Mouse (Mus musculus): Measurements from ENCODE around the gene Eef2k.

The Eef2k gene

DNA sequence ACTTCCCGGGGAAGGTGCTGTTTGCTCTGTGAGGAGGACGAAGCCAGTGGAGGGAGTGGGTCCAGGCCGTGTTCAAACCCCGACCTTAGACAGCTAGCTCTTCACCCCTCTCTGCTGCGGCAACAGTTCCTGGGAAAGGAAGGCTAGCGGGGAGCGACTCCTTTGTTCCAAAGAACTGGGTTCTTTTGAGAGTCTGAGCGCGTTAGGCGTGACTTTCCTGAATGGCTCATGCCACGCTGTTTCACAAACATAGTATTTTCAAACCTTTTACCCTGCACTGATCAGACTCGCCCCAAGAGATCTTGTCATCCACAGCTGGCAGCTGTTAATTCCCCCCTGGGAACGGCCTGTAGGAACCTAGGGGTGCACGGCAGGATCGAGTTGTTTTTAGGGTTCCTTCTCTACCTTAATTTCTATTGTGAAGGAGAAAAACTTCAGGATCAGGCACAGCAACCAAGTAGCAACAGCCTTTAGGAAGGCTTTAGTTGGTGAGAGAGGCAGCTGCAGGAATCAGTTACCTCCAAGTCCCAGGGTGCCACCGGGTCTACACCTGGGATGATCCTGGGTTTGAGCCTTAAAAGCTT lies 1.3 kb downstream of the Eef2k start:
- DNase-seq (ENCODE audit: low read depth, low spot score): peak; percentile 51

DNA sequence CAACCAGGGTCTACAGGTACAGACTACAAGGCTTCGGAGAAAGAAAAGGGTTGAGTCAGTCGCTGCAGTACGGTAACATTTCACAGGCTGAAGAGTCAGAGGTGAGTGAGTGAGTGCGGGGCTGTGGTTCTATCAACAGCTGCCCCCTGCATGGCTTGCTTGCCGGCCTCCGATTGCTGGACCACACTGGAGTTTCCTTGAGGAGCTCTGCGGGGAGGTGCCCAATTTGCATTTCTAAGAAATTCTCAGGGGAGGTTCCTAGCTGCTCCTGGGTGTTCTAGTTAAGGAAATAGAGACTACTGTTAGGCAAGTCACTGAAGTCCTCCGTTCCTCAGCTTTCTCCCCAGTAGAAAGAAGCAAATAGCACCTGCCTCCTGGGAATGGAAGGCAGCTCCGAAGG lies 2.1 kb downstream of the Eef2k start:
- DNase-seq (ENCODE audit: low read depth, low spot score): peak; percentile 55

DNA sequence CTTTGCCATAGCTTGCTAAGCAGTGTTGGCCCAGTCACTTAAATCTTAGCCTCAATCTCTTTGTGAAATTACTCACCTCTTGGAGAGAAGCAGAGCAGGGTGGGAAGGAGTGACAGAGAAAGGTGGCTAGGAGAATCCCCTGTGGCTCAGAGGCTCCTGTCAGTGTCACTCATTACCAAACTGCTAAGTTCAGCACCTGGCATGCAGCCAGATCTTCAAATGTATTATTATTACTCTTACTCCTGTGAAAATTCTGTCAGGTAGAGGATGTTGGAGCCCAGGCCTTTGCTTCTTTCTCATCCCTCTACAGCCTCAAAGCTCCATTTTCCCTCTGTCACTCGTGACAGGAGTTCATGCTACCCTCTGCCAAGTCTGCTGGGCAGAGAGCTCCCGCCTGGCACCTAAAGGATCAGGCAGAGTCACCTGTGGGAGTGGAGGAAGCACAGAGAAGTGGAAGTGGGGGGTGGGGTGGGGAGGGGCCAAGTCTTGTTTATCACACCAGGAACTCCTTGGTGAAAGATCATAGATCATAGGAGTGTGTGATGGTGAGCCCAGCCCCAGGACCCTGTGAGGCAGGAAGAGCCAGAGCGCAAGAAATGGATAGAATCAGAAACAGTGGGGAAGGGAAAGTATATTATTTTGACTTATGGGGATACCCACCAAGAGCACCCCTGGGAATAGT lies 6.3 kb downstream of the Eef2k start:
- no peak for DNase-seq (ENCODE audit: low read depth, low spot score)

DNA sequence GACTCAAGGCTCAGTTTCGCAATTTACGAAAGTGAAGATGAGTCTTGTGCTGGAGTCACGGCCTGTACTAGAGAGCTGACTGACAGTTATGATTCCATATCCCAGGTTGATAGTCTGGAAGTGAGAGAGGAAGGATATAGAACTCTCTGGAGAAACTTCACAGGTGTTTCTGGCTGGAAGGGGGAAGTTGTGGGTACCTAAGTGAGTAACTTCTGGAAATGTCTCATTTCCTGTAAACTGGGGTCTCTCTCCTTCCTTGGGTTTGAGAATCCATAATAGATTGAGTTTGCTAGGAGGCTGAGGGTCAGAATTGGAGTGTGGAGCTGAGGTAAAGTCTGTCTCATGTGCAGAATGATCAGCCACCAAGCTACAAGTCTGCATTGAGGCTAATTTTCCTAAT lies 7.5 kb downstream of the Eef2k start:
- DNase-seq (ENCODE audit: low read depth, low spot score): no peak

DNA sequence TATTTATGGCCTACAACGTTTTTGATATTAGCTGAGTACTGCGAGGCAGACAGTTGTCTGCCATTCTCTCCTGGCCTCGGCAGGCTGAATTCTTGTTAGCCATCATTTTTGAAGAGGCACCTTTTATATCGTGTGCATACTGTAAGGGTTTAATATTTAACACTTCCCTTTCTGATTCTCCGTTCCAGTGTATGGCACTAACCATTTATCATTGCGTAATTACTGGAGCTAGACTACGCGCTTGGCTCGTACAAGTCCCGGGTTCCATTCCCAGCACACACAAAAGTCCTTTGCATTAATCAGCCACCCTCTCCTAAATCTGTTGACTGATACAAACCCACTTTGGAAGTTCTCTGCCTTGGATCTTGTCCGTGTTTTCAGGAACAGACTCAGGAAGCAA lies 17.2 kb downstream of the Eef2k start:
- no peak for DNase-seq (ENCODE audit: low read depth, low spot score)

DNA sequence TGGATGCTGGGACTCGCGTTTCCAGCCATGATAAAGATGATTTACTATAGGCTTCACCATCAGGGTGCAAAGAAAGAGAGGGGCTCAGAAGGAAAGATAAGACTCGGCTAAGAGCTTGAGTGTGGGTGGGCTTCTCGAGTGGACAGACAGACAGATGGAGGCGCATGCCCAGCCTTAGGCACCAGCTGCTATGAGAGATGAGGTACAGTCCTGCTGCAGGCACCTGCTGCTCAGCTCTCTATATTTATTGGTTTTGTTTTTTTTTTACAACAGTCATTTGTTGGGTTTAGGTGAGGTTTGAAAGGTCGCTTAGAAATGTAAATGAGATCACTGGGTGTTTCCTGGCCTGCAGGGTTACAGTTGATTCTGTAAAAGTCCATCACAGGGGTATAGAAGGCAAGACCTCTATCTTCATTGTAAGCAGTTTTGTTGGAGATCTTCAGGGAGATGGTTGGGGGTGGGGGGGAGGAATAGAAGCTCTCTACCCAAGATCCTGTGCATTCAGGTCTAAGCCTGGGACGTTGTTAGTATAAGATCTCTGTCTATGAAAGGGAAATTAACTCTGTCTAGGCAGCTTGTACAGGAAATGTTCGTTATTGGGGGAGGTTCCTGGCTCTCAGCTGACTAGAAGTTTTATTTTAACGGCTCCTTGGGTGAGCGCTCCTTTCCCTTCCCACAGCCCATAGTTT lies 18.3 kb downstream of the Eef2k start:
- peak; percentile 71 for DNase-seq (ENCODE audit: low read depth, low spot score)

DNA sequence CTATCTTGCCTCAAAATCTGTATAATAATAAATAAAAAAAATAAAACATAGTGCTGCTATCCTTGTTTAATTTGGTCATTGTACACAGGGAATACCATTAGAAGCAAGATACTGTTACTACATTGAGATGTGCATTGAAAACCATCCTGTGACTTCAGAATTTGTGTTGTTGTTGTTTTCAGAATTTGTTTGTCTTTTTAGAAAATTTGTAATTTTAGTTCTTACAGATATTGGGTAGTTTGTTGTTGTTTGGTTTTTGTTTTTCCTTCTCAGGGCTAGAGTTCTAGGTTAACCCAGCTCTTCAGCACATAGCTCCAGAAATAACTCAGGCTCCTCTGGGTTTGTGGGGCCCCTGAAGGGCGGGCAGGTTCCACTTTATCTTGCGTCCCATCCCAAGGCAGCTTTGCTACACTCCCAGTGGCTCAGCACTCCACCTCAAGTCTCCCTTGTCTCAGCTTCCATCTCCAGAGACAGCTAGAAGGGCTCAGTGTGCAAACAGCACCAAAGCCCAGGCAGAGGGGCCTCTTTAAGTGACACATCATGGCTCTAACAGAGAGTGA lies 18.9 kb downstream of the Eef2k start:
- DNase-seq (ENCODE audit: low read depth, low spot score): no peak

DNA sequence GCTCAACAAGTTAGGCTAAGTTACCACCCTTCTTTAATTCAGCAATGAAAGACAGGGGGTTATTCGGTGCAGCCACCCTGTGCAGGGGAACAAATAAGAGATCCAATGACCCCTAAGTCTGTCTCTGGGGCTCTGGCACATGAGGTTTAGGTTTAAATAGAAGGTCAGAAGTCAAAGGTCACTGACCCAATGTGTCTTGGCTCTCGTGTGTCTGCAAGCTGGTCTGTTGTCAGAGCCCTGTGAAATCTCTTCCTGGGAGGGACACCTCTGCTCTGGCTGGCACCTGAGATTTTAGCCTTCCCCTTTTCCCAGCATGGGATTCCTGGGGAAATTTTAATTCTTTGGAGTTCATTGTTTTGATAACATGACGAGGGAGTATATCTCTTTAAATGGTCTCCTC lies 19.6 kb downstream of the Eef2k start:
- DNase-seq (ENCODE audit: low read depth, low spot score): no peak

DNA sequence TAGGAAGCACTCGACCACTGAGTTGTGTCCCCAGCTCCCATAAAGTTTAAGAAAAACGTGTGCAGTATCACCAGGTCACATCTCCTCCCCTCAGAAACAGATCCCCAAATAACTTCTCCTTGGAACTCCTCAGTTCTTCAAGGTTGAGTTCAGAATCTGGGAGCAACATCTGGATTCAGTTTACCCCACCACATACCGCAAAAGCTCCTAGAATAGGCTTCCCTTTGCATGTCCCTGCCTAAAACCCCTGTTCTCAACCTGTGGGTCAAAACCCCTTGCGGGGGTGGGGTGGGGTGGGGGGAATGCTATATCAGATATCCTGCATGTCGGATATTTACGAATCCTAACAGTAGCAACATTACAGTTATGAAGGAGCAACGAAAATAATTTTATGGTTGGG lies 20.0 kb downstream of the Eef2k start:
- no peak for DNase-seq (ENCODE audit: low read depth, low spot score)

DNA sequence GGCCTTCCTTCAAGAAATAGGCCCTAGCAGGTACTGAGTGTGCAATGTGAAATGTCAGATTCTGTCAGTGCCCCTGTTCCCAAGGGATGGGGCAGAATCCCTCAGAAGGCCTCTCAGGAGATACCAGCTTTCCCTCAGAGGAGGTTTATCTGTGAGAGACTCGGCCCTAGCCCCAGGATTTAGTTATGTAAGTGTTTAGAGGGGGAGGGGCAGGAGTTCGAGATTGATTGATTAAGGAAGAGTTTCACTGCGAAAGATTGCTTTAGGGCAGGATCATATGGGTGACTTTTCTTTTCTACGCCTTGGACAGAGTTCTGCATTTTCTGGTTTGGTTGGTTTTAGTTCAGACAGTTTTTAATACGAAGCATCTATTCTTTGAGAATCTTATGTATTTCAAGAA lies 20.8 kb downstream of the Eef2k start:
- DNase-seq (ENCODE audit: low read depth, low spot score): no peak

DNA sequence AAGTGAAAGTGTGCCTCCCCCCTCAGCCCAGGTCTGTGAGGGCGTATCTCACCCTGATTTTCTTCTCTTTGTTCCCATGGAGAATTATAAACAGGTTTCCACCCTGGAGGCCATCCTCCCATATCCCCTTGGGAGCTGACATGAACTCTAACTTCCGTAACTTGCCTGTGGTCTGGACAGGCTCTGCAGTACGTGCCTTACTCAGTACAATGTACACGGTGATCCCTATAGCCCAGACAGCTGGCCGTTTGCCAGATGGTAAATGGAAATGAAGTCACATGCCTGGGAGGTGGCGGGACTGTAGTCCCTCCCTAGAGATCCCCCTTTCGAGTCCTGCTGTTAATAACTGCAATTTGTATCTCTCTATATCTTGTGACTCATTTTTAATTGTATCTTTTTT lies 22.5 kb downstream of the Eef2k start:
- DNase-seq (ENCODE audit: low read depth, low spot score): peak; percentile 30

DNA sequence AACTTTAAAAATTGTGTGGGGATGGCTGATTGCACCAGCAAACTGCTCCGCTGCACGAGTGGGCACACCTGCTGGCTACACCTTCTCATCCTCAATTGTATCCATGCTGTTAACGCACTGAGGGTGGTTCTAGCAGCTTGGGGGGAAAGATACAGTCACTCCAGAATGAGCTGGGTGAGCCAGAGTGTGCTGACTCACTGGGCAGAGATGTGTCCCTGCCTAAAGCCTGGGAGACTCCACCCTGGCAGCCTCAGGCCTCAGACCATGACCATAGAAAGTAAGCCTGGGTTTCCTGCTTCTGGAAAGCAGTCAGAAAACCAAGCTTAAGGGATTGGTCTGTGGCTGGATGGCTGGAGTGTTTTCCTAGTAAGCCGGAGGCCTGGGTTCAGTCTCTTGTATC lies 23.2 kb downstream of the Eef2k start:
- DNase-seq (ENCODE audit: low read depth, low spot score): no peak

DNA sequence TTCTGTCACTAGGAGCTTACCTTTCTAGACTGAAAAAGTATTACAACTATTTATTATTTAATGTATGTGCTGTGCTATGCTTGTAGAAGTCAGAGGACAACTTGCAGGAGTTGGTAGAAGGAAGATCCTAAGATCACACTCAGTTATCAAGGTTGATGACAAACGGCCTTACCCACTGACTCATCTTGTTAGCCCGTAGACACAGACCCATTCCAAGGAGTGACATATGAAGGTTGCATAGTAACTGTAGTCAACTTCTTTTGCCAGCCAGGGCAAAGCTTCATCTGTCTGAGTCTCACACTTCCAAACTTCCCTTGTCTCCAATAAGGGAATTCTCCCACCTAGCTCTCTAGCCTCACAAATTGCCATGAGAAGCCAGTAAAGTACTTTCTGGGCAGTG lies 24.1 kb downstream of the Eef2k start:
- DNase-seq (ENCODE audit: low read depth, low spot score): no peak

DNA sequence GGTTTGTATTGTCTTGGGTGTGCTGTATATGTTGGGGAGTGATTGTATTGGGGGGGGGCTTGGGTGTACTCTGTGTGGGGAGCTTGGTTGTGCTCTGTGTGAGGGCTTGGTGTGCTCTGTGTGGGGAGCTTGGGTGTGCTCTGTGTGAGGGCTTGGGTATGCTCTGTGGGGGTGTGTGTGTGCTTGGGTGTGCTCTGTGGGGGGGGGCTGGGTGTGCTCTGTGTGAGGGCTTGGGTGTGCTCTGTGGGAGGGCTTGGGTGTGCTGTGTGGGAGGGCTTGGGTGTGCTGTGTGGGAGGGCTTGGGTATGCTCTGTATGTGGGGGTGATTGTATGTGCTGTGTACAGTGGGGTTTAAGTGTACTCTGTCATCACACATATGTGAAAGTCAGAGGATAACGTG lies 25.1 kb downstream of the Eef2k start:
- no peak for DNase-seq (ENCODE audit: low read depth, low spot score)

DNA sequence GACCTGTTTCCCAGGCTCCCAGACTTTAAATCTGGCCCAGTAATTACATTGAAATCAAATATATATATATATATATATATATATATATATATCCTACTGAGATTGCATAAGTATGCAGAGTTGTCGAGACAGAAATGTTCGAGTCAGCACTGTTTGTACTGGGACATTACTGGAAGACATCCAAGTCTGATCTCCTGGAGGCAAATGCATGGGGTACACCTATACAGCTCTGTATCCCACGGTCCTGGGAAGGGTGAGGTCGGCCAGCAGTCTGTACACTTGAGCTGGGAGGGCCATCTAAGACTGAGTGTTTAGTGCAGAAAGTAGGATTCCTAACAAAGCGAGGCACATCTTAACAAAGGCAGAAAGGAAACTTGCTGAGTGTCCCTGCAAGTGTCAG lies 27.3 kb downstream of the Eef2k start:
- DNase-seq (ENCODE audit: low read depth, low spot score): no peak

DNA sequence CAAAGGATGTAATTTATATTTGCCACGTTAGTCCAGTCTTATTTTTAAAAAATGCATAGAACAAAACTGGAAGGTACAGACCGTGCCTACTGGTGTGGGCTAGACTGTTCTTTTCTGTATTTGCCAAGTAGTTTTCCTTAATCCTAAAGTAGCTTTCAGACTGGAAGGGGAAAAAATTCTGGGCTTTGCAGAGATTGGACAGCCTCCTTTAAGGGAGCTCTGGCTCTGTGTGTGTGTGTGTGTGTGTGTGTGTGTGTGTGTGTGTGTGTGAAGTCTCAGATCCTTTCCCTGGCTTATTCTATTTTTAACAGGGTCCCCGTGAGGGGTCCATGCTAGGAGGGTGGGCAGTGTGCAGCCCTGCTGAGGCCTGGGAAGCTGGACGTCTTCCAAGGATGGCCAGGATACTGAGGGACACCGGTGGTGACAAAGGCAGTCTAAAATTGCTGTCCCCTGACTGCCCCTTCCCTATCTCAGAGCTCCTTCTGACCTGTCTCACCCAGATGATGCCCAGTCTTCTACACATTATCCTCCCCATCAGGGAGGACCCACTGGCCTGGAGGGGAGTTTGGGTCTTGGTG lies 27.9 kb downstream of the Eef2k start:
- no peak for DNase-seq (ENCODE audit: low read depth, low spot score)

DNA sequence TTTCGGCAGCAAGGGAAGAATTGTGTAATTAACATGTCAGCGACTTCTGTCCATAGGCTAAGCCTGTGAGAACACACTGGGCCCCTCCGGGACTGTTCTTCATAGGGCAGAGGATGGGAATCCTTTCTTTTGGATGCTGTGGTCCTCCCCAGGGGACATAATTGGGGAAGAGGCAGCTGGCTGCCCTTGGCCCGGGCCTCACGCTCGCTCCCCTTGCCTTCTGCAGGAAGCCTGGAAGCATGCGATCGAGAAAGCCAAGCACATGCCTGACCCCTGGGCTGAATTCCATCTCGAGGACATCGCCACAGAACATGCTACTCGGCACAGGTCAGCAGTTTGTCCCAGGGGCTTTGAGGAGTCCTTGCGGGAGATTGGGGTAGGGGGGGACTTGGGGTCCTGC lies 30.5 kb downstream of the Eef2k start:
- DNase-seq (ENCODE audit: low read depth, low spot score): no peak

DNA sequence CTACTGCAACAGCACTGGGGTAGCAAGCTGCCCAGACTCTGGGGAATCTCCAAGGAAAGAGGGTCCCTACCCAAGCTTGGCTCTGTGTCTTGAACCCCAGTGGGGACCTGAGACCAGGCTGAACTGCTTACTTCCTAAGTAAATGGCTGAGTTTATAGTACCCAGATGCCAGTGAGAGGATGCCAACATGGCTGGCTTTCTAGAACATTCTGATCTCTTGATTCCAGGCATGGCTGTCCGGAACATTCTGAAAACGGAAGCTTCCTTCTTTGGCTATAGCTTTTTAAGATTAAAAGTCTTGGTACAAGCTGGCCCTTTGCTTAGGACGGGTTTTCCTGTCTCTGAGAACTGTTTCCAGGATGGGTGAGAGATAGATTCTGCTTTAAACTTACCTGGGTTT lies 31.4 kb downstream of the Eef2k start:
- DNase-seq (ENCODE audit: low read depth, low spot score): no peak

DNA sequence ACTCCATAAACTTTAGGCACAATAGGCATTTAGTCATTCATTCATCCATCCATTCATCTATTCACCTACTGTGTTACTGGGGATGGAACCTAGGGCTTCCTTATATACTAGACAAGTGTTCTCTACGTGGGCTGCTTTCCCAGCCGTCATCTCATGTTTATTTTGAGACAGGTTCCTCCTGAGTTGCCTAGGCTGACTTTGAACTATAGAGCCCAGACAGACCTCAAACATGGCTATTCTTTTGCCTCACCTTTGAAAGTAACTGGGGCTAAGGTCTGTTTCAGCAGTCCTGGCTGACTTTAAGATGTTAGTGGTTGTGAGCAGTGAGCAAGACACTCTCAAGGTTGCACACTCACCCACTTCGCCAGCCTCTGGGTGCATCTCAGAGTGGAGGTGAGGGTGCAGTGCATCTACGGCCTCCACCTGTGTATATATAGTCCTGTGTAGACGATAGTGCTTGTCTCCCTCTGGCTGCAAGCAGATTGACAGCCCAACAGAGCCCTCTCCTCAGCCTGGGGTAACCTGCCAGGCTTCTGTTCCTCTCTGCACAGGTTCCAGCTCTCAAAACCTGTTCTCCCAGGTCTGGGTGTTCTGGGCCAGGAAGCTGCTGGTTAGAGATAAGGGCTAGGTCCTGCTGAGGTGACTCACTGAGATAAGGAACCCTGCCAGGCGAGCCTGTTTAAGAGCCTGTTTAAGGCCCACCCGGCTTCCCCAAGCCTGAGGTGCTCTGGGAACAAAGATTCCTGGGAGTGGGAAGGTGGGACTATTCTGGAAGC lies 32.3 kb downstream of the Eef2k start:
- DNase-seq (ENCODE audit: low read depth, low spot score): no peak

DNA sequence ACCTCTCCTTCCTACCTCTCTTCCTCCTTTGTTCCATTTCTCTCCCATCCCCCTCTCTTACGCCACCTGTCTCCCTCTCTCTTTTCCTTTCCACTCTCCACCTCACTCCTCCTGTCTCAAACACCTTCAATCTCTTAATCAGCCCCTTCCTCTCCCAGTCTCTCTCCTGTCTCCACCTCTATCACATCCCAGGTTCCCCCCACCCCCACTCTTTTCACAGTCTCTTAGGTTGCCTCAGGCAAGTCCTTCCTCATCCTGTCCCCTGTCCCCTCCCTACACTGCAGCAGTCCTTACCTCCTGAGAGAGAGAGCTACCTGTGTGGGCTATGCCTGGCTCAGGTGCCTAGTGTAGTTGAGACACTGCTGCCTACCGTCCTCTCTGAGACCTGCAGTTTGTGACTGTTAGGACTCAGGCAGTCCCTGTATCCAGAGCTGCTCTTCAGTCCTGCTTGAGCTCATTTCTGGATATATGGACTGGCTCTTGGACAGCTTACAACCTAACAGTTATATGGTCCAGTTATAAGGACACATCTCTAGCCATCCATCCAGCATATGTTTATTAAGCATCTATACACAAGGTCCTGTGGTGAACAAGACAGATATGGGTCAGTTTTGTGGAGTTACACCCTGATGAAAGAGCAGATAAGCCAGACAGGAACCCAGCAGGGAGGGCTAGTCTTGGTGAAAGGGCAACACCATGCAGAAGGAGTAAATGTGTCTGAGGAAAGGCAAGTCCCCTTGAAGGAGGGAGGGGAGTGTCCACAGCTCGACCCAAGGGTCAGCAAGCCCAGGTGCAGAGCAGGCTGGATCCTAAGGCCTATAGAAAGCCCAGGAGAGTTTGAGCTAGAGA lies 33.1 kb downstream of the Eef2k start:
- DNase-seq (ENCODE audit: low read depth, low spot score): no peak

DNA sequence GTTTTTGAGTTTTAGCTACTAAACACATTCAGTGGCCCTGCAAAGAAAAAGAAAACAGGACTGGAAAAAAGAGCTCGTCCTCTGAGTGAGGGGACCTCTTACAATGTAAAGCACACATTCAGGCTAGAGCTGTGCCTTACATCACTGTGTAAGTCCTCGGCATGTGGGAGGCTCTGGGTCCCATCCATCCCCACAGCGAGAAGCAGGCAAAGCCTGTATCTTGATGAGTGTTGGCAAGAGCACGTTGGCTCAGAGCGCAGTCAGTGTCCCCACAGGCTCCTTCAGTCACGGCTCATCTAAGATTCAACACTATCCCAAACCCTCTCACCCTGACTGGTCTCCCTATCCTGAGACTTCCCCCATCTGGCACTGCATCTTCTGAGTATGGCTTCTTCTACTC lies 35.6 kb downstream of the Eef2k start:
- no peak for DNase-seq (ENCODE audit: low read depth, low spot score)
